Mouse (Mus musculus): ENCODE data around the gene Wscd2.

DNA sequence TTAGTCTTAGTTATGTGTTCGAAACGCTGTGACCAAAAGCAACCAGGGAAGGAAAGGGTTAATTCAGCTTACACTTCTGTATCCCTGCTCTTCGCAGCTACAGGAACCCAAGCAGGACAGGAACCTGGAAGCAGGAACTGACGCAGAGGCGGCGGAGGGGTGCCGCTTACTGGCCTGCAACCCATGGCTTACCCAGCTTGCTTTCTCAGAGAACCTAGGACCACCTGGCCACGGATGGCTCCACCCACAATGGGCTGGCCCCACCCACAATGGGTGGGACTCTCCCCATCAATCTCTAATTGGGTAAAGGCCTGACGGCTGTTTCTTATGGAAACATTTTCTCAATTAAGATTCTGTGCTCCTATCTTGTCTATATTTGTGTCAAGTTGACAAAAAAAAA lies 106.1 kb downstream of the Wscd2 start:
- TF ChIP-seq CTCF (IDR thresholded peaks at IDR 0.05; ENCODE audit: control insufficient read depth, insufficient read depth, insufficient replicate concordance, low read depth, low read length) (no peak), POLR2A (IDR thresholded peaks at IDR 0.05; ENCODE audit: control insufficient read depth, low read depth, low read length) (no peak)

Measured in testis, adult 2 months (tissue).